Mouse (Mus musculus) C2C12 (cell line): Measurements from ENCODE around the gene Gnl2.

Experiments
- CEBPB ChIP-seq: IDR thresholded peaks from one replicate; pipeline ENCODE4 v1.6.1; 2011; ENCODE audit warnings: low read depth, mild to moderate bottlenecking, control low read depth, moderate library complexity
- CTCF ChIP-seq: IDR thresholded peaks from one replicate; pipeline ENCODE4 v1.5.1; 2011; ENCODE audit not compliant: control insufficient read depth, insufficient read depth, insufficient read length
- MYOG ChIP-seq: IDR thresholded peaks from one replicate; pipeline ENCODE4 v1.6.1; 2011; ENCODE audit not compliant: control insufficient read depth, insufficient read length; ENCODE audit errors: extremely low read depth
- USF1 ChIP-seq: IDR thresholded peaks from one replicate; pipeline ENCODE4 v1.6.1; 2011; ENCODE audit warnings: low read depth, mild to moderate bottlenecking, control low read depth, moderate library complexity

- no peak for TF ChIP-seq USF1
- TF ChIP-seq CTCF, result no peak
- TF ChIP-seq MYOG, result no peak
- no peak for TF ChIP-seq CEBPB
Observed at GRCm38 (mm10) chr4:125007460-125007859, 8.9 kb upstream of the Gnl2 start.
